Mouse (Mus musculus) myocyte (in vitro differentiated cells): ENCODE results near the gene Gsap. TPM values are rescaled to one million over a fixed set of nuclear protein-coding genes. Genes with fewer than 3 reads are reported as not detected.

Source experiments
- H3K27me3 ChIP-seq: one replicate; pipeline ENCODE4 v1.6.1; 2011; ENCODE audit not compliant: control insufficient read depth, insufficient read depth, insufficient read length
- H3K36me3 ChIP-seq: one replicate; pipeline ENCODE4 v1.6.1; 2011; ENCODE audit not compliant: control insufficient read depth, insufficient read depth
- H3K4me2 ChIP-seq: one replicate; pipeline ENCODE4 v1.6.1; 2011; ENCODE audit warnings: low read depth, control low read depth
- H3K4me3 ChIP-seq: one replicate; pipeline ENCODE4 v1.5.1; 2011; ENCODE audit warnings: mild to moderate bottlenecking, control low read depth, moderate library complexity
- H3K79me2 ChIP-seq: one replicate; pipeline ENCODE4 v1.6.1; 2011; ENCODE audit not compliant: control insufficient read depth, insufficient read depth
- H3ac ChIP-seq: one replicate; pipeline ENCODE4 v1.6.1; 2011; ENCODE audit not compliant: control insufficient read depth, insufficient read length
- CEBPB ChIP-seq: IDR thresholded peaks from 2 replicates; pipeline ENCODE4 v1.6.1; 2011; ENCODE audit warnings: mild to moderate bottlenecking, moderate library complexity; ENCODE audit not compliant: poor library complexity, insufficient read depth, severe bottlenecking
- E2F4 ChIP-seq: IDR thresholded peaks from one replicate; pipeline ENCODE4 v1.6.1; 2011; ENCODE audit warnings: mild to moderate bottlenecking, control low read depth, moderate library complexity; ENCODE audit not compliant: insufficient read depth
- MAX ChIP-seq: IDR thresholded peaks from one replicate; pipeline ENCODE4 v1.6.1; 2011; ENCODE audit warnings: low read depth, mild to moderate bottlenecking, control low read depth
- MYOD1 ChIP-seq, 3 experiments: IDR thresholded peaks; one replicate each; pipeline ENCODE4 v1.6.1; 2011; ENCODE audit warnings: control low read depth in 2 of 3, low read depth in 2 of 3, mild to moderate bottlenecking in 2 of 3, moderate library complexity in 1 of 3; ENCODE audit not compliant: insufficient read length in 2 of 3, control insufficient read depth in 1 of 3
- MYOG ChIP-seq, 3 experiments: IDR thresholded peaks; one replicate each; pipeline ENCODE4 v1.6.1; 2011; ENCODE audit warnings: control low read depth in 2 of 3, low read depth in 2 of 3, mild to moderate bottlenecking in 2 of 3; ENCODE audit not compliant: insufficient read length in 2 of 3, control insufficient read depth in 1 of 3, insufficient read depth in 1 of 3
- POLR2A ChIP-seq: IDR thresholded peaks from one replicate; pipeline ENCODE4 v1.6.1; 2011; ENCODE audit warnings: low read depth, mild to moderate bottlenecking, control low read depth, moderate library complexity; ENCODE audit not compliant: insufficient read length
- POLR2AphosphoS2 ChIP-seq: IDR thresholded peaks from one replicate; pipeline ENCODE4 v1.6.1; 2011; ENCODE audit warnings: low read depth, control low read depth; ENCODE audit not compliant: insufficient read length
- REST ChIP-seq: IDR thresholded peaks from one replicate; pipeline ENCODE4 v1.6.1; 2011; ENCODE audit warnings: mild to moderate bottlenecking, control low read depth, moderate library complexity; ENCODE audit not compliant: insufficient read depth, insufficient read length
- SRF ChIP-seq: IDR thresholded peaks from one replicate; pipeline ENCODE4 v1.6.1; 2011; ENCODE audit warnings: low read depth; ENCODE audit not compliant: control insufficient read depth, insufficient read length
- TCF12 ChIP-seq: IDR thresholded peaks from one replicate; pipeline ENCODE4 v1.6.1; 2011; ENCODE audit warnings: mild to moderate bottlenecking, control low read depth; ENCODE audit not compliant: poor library complexity, insufficient read depth, severe bottlenecking
- TCF3 ChIP-seq: IDR thresholded peaks from one replicate; pipeline ENCODE4 v1.6.1; 2011; ENCODE audit warnings: low read depth, control low read depth; ENCODE audit not compliant: insufficient read length
- USF1 ChIP-seq: IDR thresholded peaks from one replicate; pipeline ENCODE4 v1.6.1; 2011; ENCODE audit warnings: low read depth, mild to moderate bottlenecking, control low read depth, moderate library complexity
- polyA plus RNA-seq: library from polyadenylated mRNA; unstranded; fragments of >200 nt; fragmentation: generic; extraction: Trizol; gene quantifications from one replicate; pipeline ENCODE4 v1.2.1, GENCODE M21; 2012; ENCODE audit warnings: missing spikeins

Gene Gsap
- polyA plus RNA-seq, 1 experiment = 2.6 TPM

GRCm38 (mm10) chr5:21159536-21159935 lies 26.5 kb upstream of the Gsap start:
- TF ChIP-seq E2F4 (no peak), TCF12 (no peak), MAX (no peak)

GRCm38 (mm10) chr5:21160781-21161180 lies 25.3 kb upstream of the Gsap start:
- Histone ChIP-seq H3ac (no peak overlapping the region), H3K4me3 (no peak overlapping the region), H3K4me2 (no peak overlapping the region), H3K79me2 (no peaks in the 10 kb centered on the region), H3K27me3 (no peaks in the 10 kb centered on the region), H3K36me3 (no peaks in the 10 kb centered on the region)
- no peak for TF ChIP-seq USF1
- no peak for TF ChIP-seq TCF12
- TF ChIP-seq TCF3 = no peak
- TF ChIP-seq REST = no peak
- no peak for TF ChIP-seq MAX
- no peak for TF ChIP-seq CEBPB
- TF ChIP-seq POLR2AphosphoS2 = no peak
- TF ChIP-seq MYOD1 (IDR thresholded peaks at IDR 0.05; ENCODE audit: control insufficient read depth in 1 of 3, insufficient read length in 2 of 3, low read depth in 2 of 3) = no peak
- TF ChIP-seq POLR2A = no peak
- TF ChIP-seq E2F4 = no peak
- TF ChIP-seq MYOG (IDR thresholded peaks at IDR 0.05; ENCODE audit: control insufficient read depth in 1 of 3, insufficient read depth in 1 of 3, insufficient read length in 2 of 3, low read depth in 2 of 3) = no peak
- no peak for TF ChIP-seq SRF

More at GRCm38 (mm10) chr5:21159536-21159935, 26.5 kb upstream of the Gsap start:
- Histone ChIP-seq H3K4me2 (no peak overlapping the region), H3ac (no peak overlapping the region), H3K79me2 (no peaks in the 10 kb centered on the region), H3K36me3 (no peaks in the 10 kb centered on the region), H3K4me3 (no peak overlapping the region), H3K27me3 (no peaks in the 10 kb centered on the region)

- TF ChIP-seq POLR2A (no peak), TCF12 (no peak), POLR2AphosphoS2 (no peak), MAX (no peak), REST (no peak), MYOG (IDR thresholded peaks at IDR 0.05; ENCODE audit: control insufficient read depth in 1 of 3, insufficient read depth in 1 of 3, insufficient read length in 2 of 3, low read depth in 2 of 3) (no peak), E2F4 (no peak), USF1 (no peak), TCF3 (no peak), SRF (no peak), MYOD1 (IDR thresholded peaks at IDR 0.05; ENCODE audit: control insufficient read depth in 1 of 3, insufficient read length in 2 of 3, low read depth in 2 of 3) (no peak), CEBPB (no peak)
- Histone ChIP-seq H3ac (no peak overlapping the region), H3K36me3 (no peaks in the 10 kb centered on the region), H3K79me2 (no peaks in the 10 kb centered on the region), H3K27me3 (no peaks in the 10 kb centered on the region), H3K4me3 (no peak overlapping the region), H3K4me2 (no peak overlapping the region)
Measured at GRCm38 (mm10) chr5:21163421-21163820, 22.6 kb upstream of the Gsap start.

- Histone ChIP-seq H3K4me2 (peak overlapping the region; percentile 4), H3K79me2 (no peaks in the 10 kb centered on the region), H3ac (no peak overlapping the region), H3K36me3 (no peaks in the 10 kb centered on the region), H3K27me3 (no peaks in the 10 kb centered on the region), H3K4me3 (no peak overlapping the region)
- TF ChIP-seq TCF3 (no peak), CEBPB (no peak), MYOD1 (IDR thresholded peaks at IDR 0.05; ENCODE audit: control insufficient read depth in 1 of 3, insufficient read length in 2 of 3, low read depth in 2 of 3) (no peak), POLR2AphosphoS2 (no peak), MYOG (IDR thresholded peaks at IDR 0.05; ENCODE audit: control insufficient read depth in 1 of 3, insufficient read depth in 1 of 3, insufficient read length in 2 of 3, low read depth in 2 of 3) (no peak), POLR2A (no peak), TCF12 (no peak), E2F4 (no peak), SRF (no peak), MAX (no peak), REST (no peak), USF1 (no peak)
Measured at GRCm38 (mm10) chr5:21168689-21169345, 17.2 kb upstream of the Gsap start.

- Histone ChIP-seq H3K36me3 (no peaks in the 10 kb centered on the region), H3K4me3 (no peak overlapping the region), H3K27me3 (no peaks in the 10 kb centered on the region), H3K79me2 (no peaks in the 10 kb centered on the region), H3K4me2 (peak overlapping the region; percentile 4), H3ac (no peak overlapping the region)
- TF ChIP-seq MAX (no peak), TCF12 (no peak), POLR2A (no peak), E2F4 (no peak), REST (no peak), USF1 (no peak), POLR2AphosphoS2 (no peak), SRF (no peak), MYOG (IDR thresholded peaks at IDR 0.05; ENCODE audit: control insufficient read depth in 1 of 3, insufficient read depth in 1 of 3, insufficient read length in 2 of 3, low read depth in 2 of 3) (no peak), CEBPB (no peak)
Measured at GRCm38 (mm10) chr5:21169346-21169745, 16.7 kb upstream of the Gsap start.
